Mouse (Mus musculus): ENCODE data around the gene Notch1. TPM values are rescaled to one million over a fixed set of nuclear protein-coding genes. Genes with fewer than 3 reads are reported as not detected.

Gene Notch1
- polyA plus RNA-seq, 1 experiment from 2014 or later: 17.3 TPM

GRCm38 (mm10) chr2:26410931-26411411 lies 105.5 kb downstream of the Notch1 start:
- peak overlapping the region; percentile 80 for H3K27ac ChIP-seq
- H3K36me3 ChIP-seq: peaks cover 65% of the 10 kb centered on the region
- ATAC-seq (ENCODE audit: insufficient number of reproducible peaks, insufficient read depth, low FRiP score, low TSS enrichment, low read depth): no peak
- 63% methylated on average over 5 of the region's 5 CpGs for WGBS
- no peak overlapping the region for H3K4me2 ChIP-seq
- H3K27me3 ChIP-seq: no peaks in the 10 kb centered on the region
- no peak overlapping the region for H3K9ac ChIP-seq
- H3K4me1 ChIP-seq: peaks cover 44% of the 10 kb centered on the region
- no peak overlapping the region for H3K4me3 ChIP-seq
- H3K9me3 ChIP-seq: no peaks in the 10 kb centered on the region

- H3K4me2 ChIP-seq: no peak overlapping the region
- no peak overlapping the region for H3K9ac ChIP-seq
- no peak for ATAC-seq (ENCODE audit: insufficient number of reproducible peaks, insufficient read depth, low FRiP score, low TSS enrichment, low read depth)
- H3K4me3 ChIP-seq: no peak overlapping the region
- no peaks in the 10 kb centered on the region for H3K27me3 ChIP-seq
- 71% methylated on average over 5 of the region's 5 CpGs for WGBS
- peak overlapping the region; percentile 80 for H3K27ac ChIP-seq
- H3K36me3 ChIP-seq: peaks cover 64% of the 10 kb centered on the region
- H3K4me1 ChIP-seq: peaks cover 52% of the 10 kb centered on the region
- no peaks in the 10 kb centered on the region for H3K9me3 ChIP-seq
Measured at GRCm38 (mm10) chr2:26410091-26410490, 106.4 kb downstream of the Notch1 start.

- Histone ChIP-seq H3K9ac (peak overlapping the region; percentile 95; the same call in 1 of the 2 replicates), H3K9me3 (no peaks in the 10 kb centered on the region), H3K4me2 (peak overlapping the region; percentile 97), H3K27me3 (no peaks in the 10 kb centered on the region), H3K4me1 (peaks cover 58% of the 10 kb centered on the region), H3K36me3 (peaks cover 62% of the 10 kb centered on the region), H3K27ac (no peak overlapping the region), H3K4me3 (peak overlapping the region; percentile 94)
- WGBS: 58% methylated on average over 3 of the region's 3 CpGs
- ATAC-seq (ENCODE audit: insufficient number of reproducible peaks, insufficient read depth, low FRiP score, low TSS enrichment, low read depth): no peak
Measured at GRCm38 (mm10) chr2:26409362-26409761, 107.1 kb downstream of the Notch1 start.

- H3K9me3 ChIP-seq: no peaks in the 10 kb centered on the region
- H3K36me3 ChIP-seq: peaks cover 57% of the 10 kb centered on the region
- WGBS: under 1% methylated on average over 57 of the region's 57 CpGs
- H3K4me3 ChIP-seq: peak within 1 kb of the TSS; percentile 94
- ATAC-seq (ENCODE audit: insufficient number of reproducible peaks, insufficient read depth, low FRiP score, low TSS enrichment, low read depth): peak; percentile 86
- no peaks in the 10 kb centered on the region for H3K27me3 ChIP-seq
- H3K9ac ChIP-seq: peak within 1 kb of the TSS; percentile 95
- H3K4me2 ChIP-seq: peak within 1 kb of the TSS; percentile 97
- H3K4me1 ChIP-seq: peaks cover 58% of the 10 kb centered on the region
- H3K27ac ChIP-seq: peak within 1 kb of the TSS; percentile 81
Measured at GRCm38 (mm10) chr2:26408515-26409356, 107.7 kb downstream of the Notch1 start, which contains the start of gene Inpp5e. Gene Inpp5e, minus strand, starts transcription at chr2:26409203.

Small RNAs within 50 kb of the gene (microRNA-seq; reads per million reads assigned to microRNA genes)
- not detected for gene Mir6996

Other genes starting within 250 kb of the Notch1 start
- gene Ccdc187, start 222.1 kb downstream of the Notch1 start, polyA plus RNA-seq (2015; fragmentation: Nextera tagmentation; extraction: Ambion mirVana): 0.10 and 0.28 TPM in 2 replicates
- 54.8 and 57.0 TPM in 2 replicates for gene Gpsm1, start 201.1 kb downstream of the Notch1 start, polyA plus RNA-seq (2015; fragmentation: Nextera tagmentation; extraction: Ambion mirVana)
- gene Dnlz, start 164.6 kb downstream of the Notch1 start, polyA plus RNA-seq (2015; fragmentation: Nextera tagmentation; extraction: Ambion mirVana): 31.4 and 32.1 TPM in 2 replicates
- 0.81 and 1.3 TPM in 2 replicates for gene Card9, start 155.7 kb downstream of the Notch1 start, polyA plus RNA-seq (2015; fragmentation: Nextera tagmentation; extraction: Ambion mirVana)
- 33.9 and 38.9 TPM in 2 replicates for gene Snapc4, start 136.0 kb downstream of the Notch1 start, polyA plus RNA-seq (2015; fragmentation: Nextera tagmentation; extraction: Ambion mirVana)
- gene Entr1, start 127.3 kb downstream of the Notch1 start, polyA plus RNA-seq (2015; fragmentation: Nextera tagmentation; extraction: Ambion mirVana): 142 and 153 TPM in 2 replicates
- gene Pmpca, start 127.3 kb downstream of the Notch1 start, polyA plus RNA-seq (2015; fragmentation: Nextera tagmentation; extraction: Ambion mirVana): 92.3 and 98.7 TPM in 2 replicates
- 24.2 and 24.5 TPM in 2 replicates for gene Inpp5e, start 107.5 kb downstream of the Notch1 start, polyA plus RNA-seq (2015; fragmentation: Nextera tagmentation; extraction: Ambion mirVana)
- 22.7 and 27.9 TPM in 2 replicates for gene Sec16a, start 71.4 kb downstream of the Notch1 start, polyA plus RNA-seq (2015; fragmentation: Nextera tagmentation; extraction: Ambion mirVana)
- 88.5 and 92.7 TPM in 2 replicates for gene Egfl7, start 63.4 kb upstream of the Notch1 start, polyA plus RNA-seq (2015; fragmentation: Nextera tagmentation; extraction: Ambion mirVana)
- gene Gm20532, start 70.0 kb upstream of the Notch1 start, polyA plus RNA-seq (2015; fragmentation: Nextera tagmentation; extraction: Ambion mirVana): not detected in 2 replicates
- 23.4 and 25.2 TPM in 2 replicates for gene Agpat2, start 87.8 kb upstream of the Notch1 start, polyA plus RNA-seq (2015; fragmentation: Nextera tagmentation; extraction: Ambion mirVana)
- 65.6 and 66.6 TPM in 2 replicates for gene Fam69b, start 111.8 kb upstream of the Notch1 start, polyA plus RNA-seq (2015; fragmentation: Nextera tagmentation; extraction: Ambion mirVana)
- not detected in 2 replicates for gene Lcn4, start 154.6 kb upstream of the Notch1 start, polyA plus RNA-seq (2015; fragmentation: Nextera tagmentation; extraction: Ambion mirVana)

Data from embryonic facial prominence, embryonic 13.5 days (tissue).